17 mouse cellular contexts compared by ENCODE assay signal in genomic region chr10:40526301-40526761, GRCm38 (mm10). TPM values are rescaled to one million over a fixed set of nuclear protein-coding genes. Genes with fewer than 3 reads are reported as not detected.
DNase-seq lines count a peak whose midpoint lies in the region; ATAC-seq lines count a peak whose summit lies in the region.
"Had no signal": no experiment of that assay in that cellular context is flagged by ENCODE, and none has a peak within 500 bp of the region (broad histone marks: within the 10 kb centered on the region; RNA-seq: fewer than 3 reads in every experiment).

No protein-coding gene starts in this region.

- 88% methylated on average over 8 of the region's 8 CpGs for WGBS in midbrain, embryonic 12.5 days
- WGBS in midbrain, embryonic 15.5 days = 80% methylated on average over 8 of the region's 8 CpGs
- 72% methylated on average over 8 of the region's 8 CpGs for WGBS in stomach, embryonic 16.5 days
- 70% methylated on average over 8 of the region's 8 CpGs for WGBS in kidney, embryonic 15.5 days

- H3K4me3 ChIP-seq in midbrain, embryonic 12.5 days = no peak overlapping the region
- H3K4me3 ChIP-seq in midbrain, embryonic 15.5 days = no peak overlapping the region
- no peak overlapping the region for H3K4me3 ChIP-seq in stomach, embryonic 16.5 days (replicated peaks; ENCODE audit: low read length)
- no peak overlapping the region for H3K4me3 ChIP-seq in kidney, embryonic 15.5 days (replicated peaks)
- H3K4me3 ChIP-seq: forebrain, embryonic 13.5 days; heart, embryonic 13.5 days had no signal

- H3K9me3 ChIP-seq in midbrain, embryonic 12.5 days = no peaks in the 10 kb centered on the region
- H3K9me3 ChIP-seq in midbrain, embryonic 15.5 days = no peaks in the 10 kb centered on the region
- H3K9me3 ChIP-seq in stomach, embryonic 16.5 days (replicated peaks; ENCODE audit: control insufficient read depth, low read length) = no peaks in the 10 kb centered on the region
- no peaks in the 10 kb centered on the region for H3K9me3 ChIP-seq in kidney, embryonic 15.5 days (replicated peaks)
- H3K9me3 ChIP-seq: forebrain, embryonic 13.5 days; heart, embryonic 13.5 days had no signal

- H3K9ac ChIP-seq in midbrain, embryonic 12.5 days (replicated peaks) = 0 out of 2 replicates have a peak overlapping the region, but pooled peaks have one; percentile 16
- no peak overlapping the region for H3K9ac ChIP-seq in midbrain, embryonic 15.5 days
- peak overlapping the region; percentile 25; the same call in 1 of the 2 replicates for H3K9ac ChIP-seq in stomach, embryonic 16.5 days (ENCODE audit: low read length)
- H3K9ac ChIP-seq in kidney, embryonic 15.5 days = no peak overlapping the region
- H3K9ac ChIP-seq: forebrain, embryonic 13.5 days; lung, embryonic 14.5 days had no signal

- no peak overlapping the region for H3K27ac ChIP-seq in midbrain, embryonic 12.5 days (replicated peaks)
- H3K27ac ChIP-seq in midbrain, embryonic 15.5 days = no peak overlapping the region
- no peak overlapping the region for H3K27ac ChIP-seq in stomach, embryonic 16.5 days (ENCODE audit: low read length)
- H3K27ac ChIP-seq in kidney, embryonic 15.5 days = no peak overlapping the region
- H3K27ac ChIP-seq: forebrain, embryonic 13.5 days; heart, embryonic 13.5 days; kidney, postnatal 0 days had no signal

- peaks cover 11% of the 10 kb centered on the region for H3K4me1 ChIP-seq in midbrain, embryonic 12.5 days
- peaks cover 13% of the 10 kb centered on the region for H3K4me1 ChIP-seq in midbrain, embryonic 15.5 days
- peaks cover 8% of the 10 kb centered on the region for H3K4me1 ChIP-seq in stomach, embryonic 16.5 days (ENCODE audit: control insufficient read depth, insufficient read depth, low read length)
- peaks cover 39% of the 10 kb centered on the region for H3K4me1 ChIP-seq in kidney, embryonic 15.5 days

- H3K27me3 ChIP-seq in midbrain, embryonic 12.5 days = no peaks in the 10 kb centered on the region; the same call in 1 of the 2 replicates
- no peaks in the 10 kb centered on the region; the same call in 1 of the 2 replicates for H3K27me3 ChIP-seq in midbrain, embryonic 15.5 days (replicated peaks)
- H3K27me3 ChIP-seq in stomach, embryonic 16.5 days (ENCODE audit: control insufficient read depth, insufficient read depth, low read length) = no peaks in the 10 kb centered on the region
- no peaks in the 10 kb centered on the region for H3K27me3 ChIP-seq in kidney, embryonic 15.5 days
- H3K27me3 ChIP-seq: forebrain, embryonic 13.5 days; heart, embryonic 13.5 days had no signal

- no peak overlapping the region for H3K4me2 ChIP-seq in midbrain, embryonic 12.5 days (replicated peaks)
- no peak overlapping the region for H3K4me2 ChIP-seq in midbrain, embryonic 15.5 days
- H3K4me2 ChIP-seq in stomach, embryonic 16.5 days (ENCODE audit: low read depth, low read length) = no peak overlapping the region
- H3K4me2 ChIP-seq in kidney, embryonic 15.5 days = no peak overlapping the region
- H3K4me2 ChIP-seq: forebrain, embryonic 13.5 days; heart, embryonic 13.5 days; lung, embryonic 14.5 days had no signal

- no peak for DNase-seq in frontal cortex, postnatal 25 days (ENCODE audit: low spot score in 2 of 2)
- DNase-seq in induced T-regulatory cell, adult 2 months (ENCODE audit: low read depth) = peak; percentile 20
- no peak for DNase-seq in kidney, adult 9 months
- DNase-seq: B cell, adult 2 months; cerebellum, adult 2 months; gastrocnemius, postnatal 25 days; lung, embryonic 14.5 days had no signal

- no peaks in the 10 kb centered on the region for H3K36me3 ChIP-seq in midbrain, embryonic 12.5 days
- H3K36me3 ChIP-seq in midbrain, embryonic 15.5 days (replicated peaks) = no peaks in the 10 kb centered on the region
- no peaks in the 10 kb centered on the region for H3K36me3 ChIP-seq in stomach, embryonic 16.5 days (ENCODE audit: control insufficient read depth, insufficient read depth, low read length)
- no peaks in the 10 kb centered on the region for H3K36me3 ChIP-seq in kidney, embryonic 15.5 days
- H3K36me3 ChIP-seq: heart, embryonic 13.5 days had no signal

- ATAC-seq in frontal cortex, adult (ENCODE audit: low TSS enrichment) = peak; percentile 71
- ATAC-seq in midbrain, embryonic 12.5 days (ENCODE audit: low FRiP score, low read depth) = no peak
- ATAC-seq in midbrain, embryonic 15.5 days (replicated peaks) = no peak
- no peak for ATAC-seq in stomach, embryonic 16.5 days (ENCODE audit: insufficient read depth, low FRiP score)
- no peak for ATAC-seq in kidney, embryonic 15.5 days (replicated peaks; ENCODE audit: low FRiP score)
- ATAC-seq: activated CD4-positive, CD25-positive, alpha-beta regulatory T cell, adult 4 months; forebrain, embryonic 13.5 days had no signal

RNA-seq across cellular contexts. Expression of gene Slc22a16, which starts 43.8 kb away (rescaled TPM):
- not detected in 2 replicates for polyA plus RNA-seq in midbrain, embryonic 12.5 days (2016; fragmentation: Nextera tagmentation; extraction: Ambion mirVana)
- polyA plus RNA-seq in midbrain, embryonic 15.5 days (2015; fragmentation: Nextera tagmentation; extraction: Ambion mirVana) = not detected in 2 replicates
- polyA plus RNA-seq in stomach, embryonic 16.5 days (2015; fragmentation: Nextera tagmentation; extraction: Ambion mirVana) = not detected in 2 replicates
- not detected in 2 replicates for polyA plus RNA-seq in kidney, embryonic 15.5 days (2015; fragmentation: Nextera tagmentation; extraction: Ambion mirVana)
- polyA plus RNA-seq: activated CD4-positive, CD25-positive, alpha-beta regulatory T cell, adult 4 months; brain, embryonic 14.5 days; cerebellum, adult 2 months; forebrain, embryonic 13.5 days; heart, embryonic 13.5 days; kidney, postnatal 0 days; lung, embryonic 14.5 days had no signal

Comparison
In these comparisons a context has a peak if more than half of its experiments do, and no peak if none do; other contexts are left out.
1. H3K9ac ChIP-seq: peak in midbrain, embryonic 12.5 days (single experiment) and stomach, embryonic 16.5 days (single experiment); none in midbrain, embryonic 15.5 days (single experiment) and kidney, embryonic 15.5 days (single experiment).